Mouse (Mus musculus): ENCODE results near the gene Thtpa.
A peak's percentile ranks its signal among the peaks of the same experiment; 100 is the strongest.

Thtpa gene

GRCm38 (mm10) chr14:55139313-55139712 lies 44.7 kb downstream of the Thtpa start:
- no peak for DNase-seq (ENCODE audit: low read depth)

- DNase-seq (ENCODE audit: low read depth) = no peak
These were observed 51.7 kb downstream of the Thtpa start for GRCm38 (mm10) chr14:55146324-55146723.

GRCm38 (mm10) chr14:55146829-55147401 lies 52.3 kb downstream of the Thtpa start:
- no peak for DNase-seq (ENCODE audit: low read depth)

- peak; percentile 65 for DNase-seq (ENCODE audit: low read depth)
These were observed 53.9 kb downstream of the Thtpa start for GRCm38 (mm10) chr14:55148363-55148915.

All from 416B (cell line).